Mouse (Mus musculus) neural tube, embryonic 11.5 days (tissue): ENCODE data around the gene Bhlha15. TPM values are rescaled to one million over a fixed set of nuclear protein-coding genes. Genes with fewer than 3 reads are reported as not detected.
A peak's percentile ranks its signal among the peaks of the same experiment; 100 is the strongest.

Experiments used
- ATAC-seq: fragments of 200-750 bp; cut with Nextera tagmentation; 2 replicates; pipeline ENCODE4 v1.8.0; 2017; ENCODE audit warnings: moderate number of reproducible peaks, mild to moderate bottlenecking, moderate TSS enrichment, moderate library complexity; ENCODE audit not compliant: insufficient read depth, low FRiP score, low TSS enrichment
- DNase-seq: peaks from one replicate; pipeline ENCODE4 v3.0.0-alpha.2; 2015; ENCODE audit warnings: low spot score
- H3K27ac ChIP-seq: fragments of 300-500 bp; sonication (generic); 2 replicates; pipeline ENCODE4 v1.5.1; 2014; ENCODE audit warnings: low read depth, mild to moderate bottlenecking, low read length
- H3K27me3 ChIP-seq: fragments of 300-500 bp; sonication (generic); 2 replicates; pipeline ENCODE4 v1.6.1; 2014; ENCODE audit warnings: mild to moderate bottlenecking, low read length, mixed read lengths; ENCODE audit not compliant: control insufficient read depth, insufficient read depth
- H3K36me3 ChIP-seq: fragments of 300-500 bp; sonication (generic); 2 replicates; pipeline ENCODE4 v1.6.1; 2014; ENCODE audit warnings: mild to moderate bottlenecking, low read length, moderate library complexity, mixed read lengths; ENCODE audit not compliant: control insufficient read depth, insufficient read depth
- H3K4me1 ChIP-seq: fragments of 300-500 bp; sonication (generic); 2 replicates; pipeline ENCODE4 v1.6.1; 2014; ENCODE audit warnings: low read length, mixed read lengths; ENCODE audit not compliant: control insufficient read depth, insufficient read depth
- H3K4me2 ChIP-seq: fragments of 300-500 bp; sonication (generic); 2 replicates; pipeline ENCODE4 v1.6.1; 2014; ENCODE audit warnings: low read depth, mild to moderate bottlenecking, moderate library complexity
- H3K4me3 ChIP-seq: fragments of 300-500 bp; sonication (generic); 2 replicates; pipeline ENCODE4 v1.5.1; 2014; ENCODE audit warnings: low read depth, low read length
- H3K9ac ChIP-seq: fragments of 300-500 bp; sonication (generic); 2 replicates; pipeline ENCODE4 v1.6.1; 2014; ENCODE audit warnings: mild to moderate bottlenecking, low read length
- H3K9me3 ChIP-seq: fragments of 300-500 bp; sonication (generic); 2 replicates; pipeline ENCODE4 v1.6.1; 2016; ENCODE audit warnings: low read length; ENCODE audit not compliant: control insufficient read depth
- WGBS: fragments of 180-500 bp; shearing (Covaris S2); extraction: QIAGEN DNeasy Blood & Tissue Kit; methylation state at CpG from one replicate; pipeline ENCODE4 v1.1.7; 2014; 5-methylcytosine and 5-hydroxymethylcytosine counted together
- polyA plus RNA-seq: library from polyadenylated mRNA; unstranded; fragments of >200 nt; fragmentation: Nextera tagmentation; extraction: Ambion mirVana; gene quantifications from 2 replicates; pipeline ENCODE4 v1.2.1, GENCODE M21; 2014

The Bhlha15 gene
- polyA plus RNA-seq, 1 experiment from 2014 or later: 0.08 TPM

GRCm38 (mm10) chr5:144183248-144183559, 6.9 kb upstream of the Bhlha15 start:
- H3K4me3 ChIP-seq: no peak overlapping the region
- no peak overlapping the region for H3K27ac ChIP-seq
- peaks cover 4% of the 10 kb centered on the region for H3K36me3 ChIP-seq
- H3K27me3 ChIP-seq: no peaks in the 10 kb centered on the region
- H3K9me3 ChIP-seq: no peaks in the 10 kb centered on the region
- no peaks in the 10 kb centered on the region for H3K4me1 ChIP-seq
- ATAC-seq (no peak), DNase-seq (no peak)
- no peak overlapping the region for H3K4me2 ChIP-seq
- 82% methylated on average over 8 of the region's 8 CpGs for WGBS
- no peak overlapping the region for H3K9ac ChIP-seq

GRCm38 (mm10) chr5:144183647-144184335, 6.3 kb upstream of the Bhlha15 start:
- Histone ChIP-seq H3K4me2 (no peak overlapping the region), H3K36me3 (peaks cover 4% of the 10 kb centered on the region), H3K27me3 (no peaks in the 10 kb centered on the region), H3K27ac (no peak overlapping the region), H3K9me3 (no peaks in the 10 kb centered on the region), H3K9ac (no peak overlapping the region), H3K4me1 (no peaks in the 10 kb centered on the region), H3K4me3 (no peak overlapping the region)
- WGBS: 83% methylated on average over 7 of the region's 7 CpGs
- no peak for DNase-seq
- no peak for ATAC-seq

- peaks cover 4% of the 10 kb centered on the region for H3K36me3 ChIP-seq
- no peak overlapping the region for H3K4me2 ChIP-seq
- DNase-seq (no peak), ATAC-seq (no peak)
- H3K27me3 ChIP-seq: no peaks in the 10 kb centered on the region
- WGBS: 93% methylated on average over 21 of the region's 21 CpGs
- H3K4me1 ChIP-seq: no peaks in the 10 kb centered on the region
- no peaks in the 10 kb centered on the region for H3K9me3 ChIP-seq
- H3K9ac ChIP-seq: no peak overlapping the region
- no peak overlapping the region for H3K4me3 ChIP-seq
- H3K27ac ChIP-seq: no peak overlapping the region
These were observed 5.6 kb upstream of the Bhlha15 start for GRCm38 (mm10) chr5:144184350-144185045.

GRCm38 (mm10) chr5:144188422-144188821, 1.7 kb upstream of the Bhlha15 start:
- no peak overlapping the region for H3K4me2 ChIP-seq
- no peak overlapping the region for H3K27ac ChIP-seq
- peaks cover 4% of the 10 kb centered on the region for H3K36me3 ChIP-seq
- ATAC-seq (no peak), DNase-seq (no peak)
- H3K4me3 ChIP-seq: no peak overlapping the region
- WGBS: 84% methylated on average over 6 of the region's 6 CpGs
- no peaks in the 10 kb centered on the region for H3K27me3 ChIP-seq
- peaks cover 7% of the 10 kb centered on the region for H3K4me1 ChIP-seq
- H3K9ac ChIP-seq: no peak overlapping the region
- H3K9me3 ChIP-seq: no peaks in the 10 kb centered on the region

GRCm38 (mm10) chr5:144189327-144189726, 759 bp upstream of the Bhlha15 start:
- Histone ChIP-seq H3K4me1 (peaks cover 7% of the 10 kb centered on the region), H3K4me2 (no peak overlapping the region), H3K27ac (no peak overlapping the region), H3K9me3 (no peaks in the 10 kb centered on the region), H3K27me3 (no peaks in the 10 kb centered on the region), H3K9ac (no peak overlapping the region), H3K4me3 (no peak overlapping the region), H3K36me3 (peaks cover 4% of the 10 kb centered on the region)
- WGBS: 76% methylated on average over 7 of the region's 7 CpGs
- DNase-seq (no peak), ATAC-seq (no peak)

- no peak overlapping the region for H3K4me3 ChIP-seq
- H3K9ac ChIP-seq: no peak overlapping the region
- H3K9me3 ChIP-seq: no peaks in the 10 kb centered on the region
- no peak overlapping the region for H3K27ac ChIP-seq
- H3K4me1 ChIP-seq: peaks cover 7% of the 10 kb centered on the region
- H3K27me3 ChIP-seq: no peaks in the 10 kb centered on the region
- WGBS: 28% methylated on average over 23 of the region's 23 CpGs
- no peaks in the 10 kb centered on the region for H3K36me3 ChIP-seq
- peak; percentile 47 for DNase-seq
- H3K4me2 ChIP-seq: no peak overlapping the region
- no peak for ATAC-seq
These were observed 940 bp downstream of the Bhlha15 start for GRCm38 (mm10) chr5:144191026-144191425.

- WGBS: 83% methylated on average over 6 of the region's 6 CpGs
- Histone ChIP-seq H3K4me3 (no peak overlapping the region), H3K27me3 (no peaks in the 10 kb centered on the region), H3K4me1 (peaks cover 7% of the 10 kb centered on the region), H3K9ac (no peak overlapping the region), H3K27ac (no peak overlapping the region), H3K36me3 (no peaks in the 10 kb centered on the region), H3K4me2 (no peak overlapping the region), H3K9me3 (no peaks in the 10 kb centered on the region)
- ATAC-seq (no peak), DNase-seq (no peak)
These were observed 2.6 kb downstream of the Bhlha15 start for GRCm38 (mm10) chr5:144192673-144193072.

DNA sequence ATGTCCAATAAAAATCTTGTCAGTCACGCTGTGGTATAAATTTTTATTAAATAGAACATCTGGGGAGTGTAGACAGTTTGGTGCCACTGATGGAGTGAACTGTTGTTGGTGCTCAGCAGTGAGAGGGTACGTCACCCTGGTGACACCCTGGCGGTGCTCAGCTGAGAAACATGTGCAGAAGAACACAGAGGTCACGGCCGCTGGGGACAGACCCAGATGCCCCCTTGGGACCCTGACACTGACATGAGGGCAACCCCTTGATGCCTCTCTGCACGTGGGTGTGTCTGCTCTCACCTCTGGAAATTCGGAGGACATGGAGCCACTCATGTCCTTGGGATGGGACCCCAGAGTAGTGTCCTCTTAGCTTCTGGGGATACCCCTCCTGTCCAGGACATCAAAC, 4.3 kb downstream of the Bhlha15 start:
- no peaks in the 10 kb centered on the region for H3K27me3 ChIP-seq
- H3K9me3 ChIP-seq: no peaks in the 10 kb centered on the region
- DNase-seq (no peak), ATAC-seq (no peak)
- H3K36me3 ChIP-seq: no peaks in the 10 kb centered on the region
- H3K9ac ChIP-seq: no peak overlapping the region
- peaks cover 7% of the 10 kb centered on the region for H3K4me1 ChIP-seq
- no peak overlapping the region for H3K4me3 ChIP-seq
- H3K27ac ChIP-seq: no peak overlapping the region
- 76% methylated on average over 7 of the region's 7 CpGs for WGBS
- H3K4me2 ChIP-seq: no peak overlapping the region

- Histone ChIP-seq H3K27me3 (no peaks in the 10 kb centered on the region), H3K9me3 (no peaks in the 10 kb centered on the region), H3K4me1 (peaks cover 3% of the 10 kb centered on the region; the same call in 1 of the 2 replicates), H3K4me2 (no peak overlapping the region), H3K4me3 (no peak overlapping the region), H3K36me3 (no peaks in the 10 kb centered on the region), H3K27ac (no peak overlapping the region), H3K9ac (no peak overlapping the region)
- 91% methylated on average over 8 of the region's 8 CpGs for WGBS
- ATAC-seq: no peak
- no peak for DNase-seq
These were observed 5.5 kb downstream of the Bhlha15 start for GRCm38 (mm10) chr5:144195567-144195966.
